8 mouse cellular contexts compared by ENCODE assay signal in the genomic region with DNA sequence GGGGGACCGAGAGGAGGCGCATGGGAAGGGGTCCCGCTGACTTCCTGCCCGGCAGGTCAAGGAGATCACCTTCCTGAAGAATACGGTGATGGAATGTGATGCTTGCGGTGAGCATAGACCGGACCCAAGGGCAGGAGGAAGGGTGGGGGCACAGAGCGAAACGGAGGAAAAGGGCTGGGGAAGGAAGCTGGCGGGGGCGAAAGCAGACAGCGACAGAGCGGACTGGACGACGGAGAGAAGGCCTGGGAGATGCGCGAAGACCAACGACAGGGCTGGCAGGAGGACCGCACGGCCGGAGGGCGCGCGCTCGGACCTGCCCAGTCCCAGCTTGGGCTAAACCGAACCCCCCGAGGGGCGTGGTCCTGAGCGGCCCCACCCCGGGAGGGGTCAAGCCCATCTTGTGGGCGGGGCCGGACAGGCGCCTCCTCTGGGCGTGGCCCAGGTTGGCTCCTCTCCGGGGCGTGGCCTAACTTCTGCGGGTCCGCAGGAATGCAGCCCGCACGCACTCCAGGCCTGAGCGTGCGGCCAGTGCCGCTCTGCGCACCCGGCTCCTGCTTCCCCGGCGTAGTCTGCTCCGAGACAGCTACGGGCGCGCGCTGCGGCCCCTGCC. TPM values are rescaled to one million over a fixed set of nuclear protein-coding genes. Genes with fewer than 3 reads are reported as not detected.
A peak's percentile ranks its signal among the peaks of the same experiment; 100 is the strongest.
DNase-seq lines count a peak whose midpoint lies in the region; ATAC-seq and TF ChIP-seq lines count a peak whose summit lies in the region.

No protein-coding gene starts in this region.

- H3K4me3 ChIP-seq in left cerebral cortex, adult 2 months: peak overlapping the region; percentile 13
- H3K4me3 ChIP-seq in lung, embryonic 14.5 days (ENCODE audit: low read depth, low read length): peak overlapping the region; percentile 38
- peak overlapping the region; percentile 32 for H3K4me3 ChIP-seq in neural tube, embryonic 15.5 days (replicated peaks)

- peak; percentile 82 for ATAC-seq in lung, embryonic 14.5 days (ENCODE audit: insufficient read depth)
- ATAC-seq in neural tube, embryonic 15.5 days (ENCODE audit: low FRiP score): peak; percentile 55

- H3K4me1 ChIP-seq in lung, embryonic 14.5 days (ENCODE audit: insufficient read depth): peaks cover 3% of the 10 kb centered on the region; the same call in 1 of the 2 replicates
- H3K4me1 ChIP-seq in neural tube, embryonic 15.5 days: peaks cover 35% of the 10 kb centered on the region

- intact Hi-C loops in left cerebral cortex, adult 2 months (cut with DNase I): no loop called here

- H3K9ac ChIP-seq in lung, embryonic 14.5 days: no peak overlapping the region
- H3K9ac ChIP-seq in neural tube, embryonic 15.5 days (replicated peaks): no peak overlapping the region

- TF ChIP-seq CTCF in left cerebral cortex, adult 2 months (IDR thresholded peaks at IDR 0.05): no peak
- TF ChIP-seq CTCF in lung, embryonic 14.5 days (IDR thresholded peaks at IDR 0.05; ENCODE audit: low read depth): no peak

- no peak overlapping the region for H3K27ac ChIP-seq in left cerebral cortex, adult 2 months
- no peak overlapping the region for H3K27ac ChIP-seq in lung, embryonic 14.5 days (ENCODE audit: low read depth)
- H3K27ac ChIP-seq in neural tube, embryonic 15.5 days (replicated peaks): no peak overlapping the region

- no peaks in the 10 kb centered on the region for H3K9me3 ChIP-seq in lung, embryonic 14.5 days (ENCODE audit: low read depth, low read length)
- H3K9me3 ChIP-seq in neural tube, embryonic 15.5 days (replicated peaks): no peaks in the 10 kb centered on the region

- peaks cover 71% of the 10 kb centered on the region for H3K27me3 ChIP-seq in lung, embryonic 14.5 days (ENCODE audit: insufficient read depth, low read length)
- H3K27me3 ChIP-seq in neural tube, embryonic 15.5 days (replicated peaks): peaks cover 89% of the 10 kb centered on the region

- H3K36me3 ChIP-seq in lung, embryonic 14.5 days (ENCODE audit: insufficient read depth): no peaks in the 10 kb centered on the region
- no peaks in the 10 kb centered on the region for H3K36me3 ChIP-seq in neural tube, embryonic 15.5 days

- peak overlapping the region; percentile 63 for H3K4me2 ChIP-seq in lung, embryonic 14.5 days
- peak overlapping the region; percentile 55 for H3K4me2 ChIP-seq in neural tube, embryonic 15.5 days

- no peak for DNase-seq in left cerebral cortex, adult 2 months (ENCODE audit: extremely low spot score in 1 of 2, low spot score in 2 of 2)
- no peak for DNase-seq in left cerebral cortex, adult 8-10 months (ENCODE audit: low spot score in 2 of 2)
- DNase-seq in embryo, embryonic 11.5 days (ENCODE audit: low read depth, low spot score): peak; percentile 51
- peak; percentile 78 to 81 for DNase-seq in heart, adult 18-20 months
- DNase-seq in kidney, adult 11 months: peak; percentile 85
- DNase-seq in lung, embryonic 14.5 days: peak; percentile 87
- peak; percentile 73 for DNase-seq in thymus, postnatal 4 days

- WGBS in lung, embryonic 14.5 days: under 1% methylated on average over 53 of the region's 53 CpGs
- WGBS in neural tube, embryonic 15.5 days: under 1% methylated on average over 53 of the region's 53 CpGs

RNA-seq across cellular contexts. Expression of a gene that starts 1.1 kb away (rescaled TPM):
- under 1 TPM; 0.32 to 0.33 TPM for total RNA-seq in left cerebral cortex, adult 2 months (2021)
- total RNA-seq in left cerebral cortex, adult 8-10 months (2022): 1 to 10 TPM in 1 of 4 experiments, under 1 TPM in 3; 0.20 to 1.0 (median 0.64) TPM
- total RNA-seq in heart, adult 18-20 months (2021): 1 to 10 TPM; 5.1 to 6.6 TPM
- 0.43 and 0.53 TPM in 2 replicates for polyA plus RNA-seq in lung, embryonic 14.5 days (2014; fragmentation: Nextera tagmentation; extraction: Ambion mirVana)
- polyA plus RNA-seq in neural tube, embryonic 15.5 days (2015; fragmentation: Nextera tagmentation; extraction: Ambion mirVana): 3.1 and 6.4 TPM in 2 replicates

RNA-seq across cellular contexts. Expression of a gene that starts 21.3 kb away (rescaled TPM):
- 10 to 100 TPM; 66.0 to 70.0 TPM for total RNA-seq in left cerebral cortex, adult 2 months (2021)
- total RNA-seq in left cerebral cortex, adult 8-10 months (2022): 10 to 100 TPM; 55.1 to 60.8 (median 59.2) TPM
- total RNA-seq in heart, adult 18-20 months (2021): 10 to 100 TPM; 46.1 to 46.8 TPM
- polyA plus RNA-seq in lung, embryonic 14.5 days (2014; fragmentation: Nextera tagmentation; extraction: Ambion mirVana): 23.3 and 27.2 TPM in 2 replicates
- 11.8 and 12.6 TPM in 2 replicates for polyA plus RNA-seq in neural tube, embryonic 15.5 days (2015; fragmentation: Nextera tagmentation; extraction: Ambion mirVana)

RNA-seq across cellular contexts. Expression of a gene that starts 44.8 kb away (rescaled TPM):
- total RNA-seq in left cerebral cortex, adult 2 months (2021): 10 to 100 TPM in 1 of 2 experiments, 1 to 10 TPM in 1; 8.2 to 17.1 TPM
- 10 to 100 TPM in 2 of 4 experiments, 1 to 10 TPM in 2; 4.2 to 13.4 (median 7.4) TPM for total RNA-seq in left cerebral cortex, adult 8-10 months (2022)
- under 1 TPM in 1 of 2 experiments, not detected in 1; 0.28 TPM for total RNA-seq in heart, adult 18-20 months (2021)
- 2.4 and 4.2 TPM in 2 replicates for polyA plus RNA-seq in lung, embryonic 14.5 days (2014; fragmentation: Nextera tagmentation; extraction: Ambion mirVana)
- 7.9 and 9.8 TPM in 2 replicates for polyA plus RNA-seq in neural tube, embryonic 15.5 days (2015; fragmentation: Nextera tagmentation; extraction: Ambion mirVana)

RNA-seq across cellular contexts. Expression of a gene that starts 58.8 kb away (rescaled TPM):
- total RNA-seq in left cerebral cortex, adult 2 months (2021): 100 to 1,000 TPM in 1 of 2 experiments, 10 to 100 TPM in 1; 94.8 to 104 TPM
- 10 to 100 TPM; 83.6 to 94.5 (median 88.4) TPM for total RNA-seq in left cerebral cortex, adult 8-10 months (2022)
- under 1 TPM; 0.55 to 0.57 TPM for total RNA-seq in heart, adult 18-20 months (2021)
- polyA plus RNA-seq in lung, embryonic 14.5 days (2014; fragmentation: Nextera tagmentation; extraction: Ambion mirVana): 2.7 and 3.6 TPM in 2 replicates
- polyA plus RNA-seq in neural tube, embryonic 15.5 days (2015; fragmentation: Nextera tagmentation; extraction: Ambion mirVana): 35.5 and 42.4 TPM in 2 replicates

Comparison
In these comparisons a context has a peak if more than half of its experiments do, and no peak if none do; other contexts are left out.
1. DNase-seq: peak in embryo, embryonic 11.5 days (single experiment), heart, adult 18-20 months (2 of 2), kidney, adult 11 months (single experiment), lung, embryonic 14.5 days (single experiment) and thymus, postnatal 4 days (single experiment); none in left cerebral cortex, adult 2 months (0 of 2) and left cerebral cortex, adult 8-10 months (0 of 2).
2. RNA of a gene that starts 44.8 kb away (total RNA-seq): 8.2 to 17.1 TPM in left cerebral cortex, adult 2 months and 4.2 to 13.4 TPM in left cerebral cortex, adult 8-10 months; 0.28 TPM in heart, adult 18-20 months; every median in the first group is over 4 times any median in the second.
3. Peak in every context shown above with its lines, with median percentiles within 50 percentile points of each other: H3K4me3 ChIP-seq.